Mouse (Mus musculus) hindbrain, postnatal 0 days (tissue): Measurements from ENCODE around the gene Dhrs3. TPM values are rescaled to one million over a fixed set of nuclear protein-coding genes. Genes with fewer than 3 reads are reported as not detected.

ENCODE experiments used
- ATAC-seq: fragments of 200-750 bp; cut with Nextera tagmentation; 2 replicates; pipeline ENCODE4 v1.8.0; 2017; ENCODE audit warnings: mild to moderate bottlenecking, moderate TSS enrichment, moderate library complexity
- DNase-seq: peaks from one replicate; pipeline ENCODE4 v3.0.0-alpha.2; 2015; ENCODE audit warnings: low spot score
- H3K27ac ChIP-seq: fragments of 300-500 bp; sonication (generic); 2 replicates; pipeline ENCODE4 v1.5.1; 2014; ENCODE audit warnings: mild to moderate bottlenecking
- H3K27me3 ChIP-seq: fragments of 300-500 bp; sonication (generic); 2 replicates; pipeline ENCODE4 v1.6.1; 2014; ENCODE audit warnings: low read length, mixed read lengths; ENCODE audit not compliant: insufficient read depth
- H3K36me3 ChIP-seq: fragments of 300-500 bp; sonication (generic); 2 replicates; pipeline ENCODE4 v1.6.1; 2014; ENCODE audit warnings: low read length, mixed read lengths; ENCODE audit not compliant: insufficient read depth
- H3K4me1 ChIP-seq: fragments of 300-500 bp; sonication (generic); 2 replicates; pipeline ENCODE4 v1.6.1; 2014; ENCODE audit warnings: antibody characterized with exemption, low read length, mixed read lengths; ENCODE audit not compliant: insufficient read depth
- H3K4me2 ChIP-seq: fragments of 300-500 bp; sonication (generic); 2 replicates; pipeline ENCODE4 v1.6.1; 2014; ENCODE audit warnings: low read depth, mild to moderate bottlenecking, low read length, moderate library complexity, mixed read lengths
- H3K4me3 ChIP-seq: fragments of 300-500 bp; sonication (generic); 2 replicates; pipeline ENCODE4 v1.5.1; 2014; ENCODE audit warnings: low read length
- H3K9ac ChIP-seq: fragments of 300-500 bp; sonication (generic); replicated peaks from 2 replicates; pipeline ENCODE4 v1.6.1; 2014; ENCODE audit warnings: mild to moderate bottlenecking, low read length, moderate library complexity, mixed read lengths
- H3K9me3 ChIP-seq: fragments of 300-500 bp; sonication (generic); 2 replicates; pipeline ENCODE4 v1.6.1; 2016; ENCODE audit warnings: low read length, mixed read lengths
- CTCF ChIP-seq: IDR thresholded peaks from 2 replicates; pipeline ENCODE4 v1.5.1; 2016; ENCODE audit warnings: antibody characterized with exemption, control low read depth, low read depth
- WGBS: fragments of 180-500 bp; shearing (Covaris S2); extraction: QIAGEN DNeasy Blood & Tissue Kit; methylation state at CpG from one replicate; pipeline ENCODE4 v1.1.7; 2014; 5-methylcytosine and 5-hydroxymethylcytosine counted together
- polyA plus RNA-seq: library from polyadenylated mRNA; unstranded; fragments of >200 nt; fragmentation: Nextera tagmentation; extraction: Ambion mirVana; gene quantifications from 2 replicates; pipeline ENCODE4 v1.2.1, GENCODE M21; 2015
- total RNA-seq: library from RNA; depleted of rRNA; stranded (reverse); fragments of >200 nt; gene quantifications from 2 replicates; pipeline ENCODE4 v1.2.3, GENCODE M21; 2014

The Dhrs3 gene
- total and polyA plus RNA-seq, 2 experiments from 2014 or later, result 40.1 to 51.8 TPM

DNA sequence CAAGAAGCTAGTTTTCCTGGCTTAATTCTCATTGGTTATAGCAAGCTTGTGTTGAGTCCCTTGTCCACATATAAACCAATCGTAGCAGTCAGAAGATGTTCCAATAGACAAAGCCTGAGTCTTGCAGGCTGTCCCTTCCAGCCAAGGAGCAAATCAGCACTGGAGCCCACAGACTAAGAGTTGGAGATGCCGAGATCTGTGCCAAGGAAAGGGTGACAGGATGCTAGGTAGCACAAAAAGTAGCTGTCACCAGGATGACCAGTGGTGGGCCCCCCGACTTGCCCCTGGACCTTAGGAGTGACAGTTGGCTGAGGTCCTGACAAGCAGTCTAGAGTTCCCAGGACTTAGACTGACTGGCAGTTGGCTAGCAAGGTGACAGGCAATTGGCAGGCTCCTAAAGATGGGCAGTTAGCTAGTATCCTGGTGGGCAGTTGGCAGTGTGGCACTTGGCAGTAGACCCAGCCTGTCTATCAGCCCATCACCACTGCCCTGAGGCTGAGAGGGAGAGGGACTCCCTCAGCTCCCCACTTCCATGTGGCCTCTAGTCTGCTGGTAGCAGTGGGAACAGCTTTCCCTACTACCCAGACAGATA is 44.0 kb downstream of the Dhrs3 start:
- H3K36me3 ChIP-seq, result no peaks in the 10 kb centered on the region
- WGBS, result 38% methylated on average over 3 of the region's 3 CpGs
- peak; percentile 28; the same call in 1 of the 2 replicates for TF ChIP-seq CTCF

DNA sequence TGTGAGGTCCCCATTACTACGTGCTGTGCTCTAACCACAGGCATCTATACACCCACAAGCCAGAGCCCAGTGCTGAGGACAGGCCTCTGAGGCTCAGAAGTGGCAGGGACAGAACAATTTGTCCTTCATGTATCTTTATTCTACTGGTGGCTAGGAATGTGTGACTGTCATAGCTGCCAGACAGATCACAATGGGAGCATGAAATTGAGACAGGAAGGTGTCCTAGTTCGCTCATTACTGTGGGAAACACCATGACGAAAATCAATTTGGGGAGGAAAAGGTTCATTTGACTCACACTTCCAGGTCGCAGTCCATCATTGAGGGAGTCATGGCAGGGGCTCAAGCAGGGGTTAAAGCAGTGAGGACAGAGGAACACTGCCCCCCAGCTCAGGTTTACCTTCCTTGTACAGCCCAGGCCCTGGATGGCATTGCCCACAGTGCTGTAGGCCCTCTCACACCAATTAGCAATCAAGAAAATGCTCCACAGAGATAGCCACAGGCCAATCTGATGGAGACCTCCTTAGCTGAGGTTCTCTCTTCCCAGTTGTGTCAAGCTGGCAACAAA is 47.3 kb downstream of the Dhrs3 start:
- DNase-seq (no peak), ATAC-seq (no peak)
- Histone ChIP-seq H3K27ac (no peak overlapping the region), H3K9me3 (no peaks in the 10 kb centered on the region), H3K27me3 (no peaks in the 10 kb centered on the region), H3K36me3 (no peaks in the 10 kb centered on the region), H3K4me3 (no peak overlapping the region), H3K9ac (no peak overlapping the region), H3K4me2 (no peak overlapping the region), H3K4me1 (no peaks in the 10 kb centered on the region)
- no peak for TF ChIP-seq CTCF
- 67% methylated on average over 4 of the region's 4 CpGs for WGBS

More for the DNA sequence above, 44.0 kb downstream of the Dhrs3 start:
- H3K9ac ChIP-seq, result no peak overlapping the region
- DNase-seq, result peak; percentile 77
- peak; percentile 96 for ATAC-seq
- no peak overlapping the region for H3K4me2 ChIP-seq
- no peak overlapping the region for H3K4me3 ChIP-seq
- no peaks in the 10 kb centered on the region for H3K9me3 ChIP-seq
- H3K4me1 ChIP-seq, result no peaks in the 10 kb centered on the region
- H3K27me3 ChIP-seq, result no peaks in the 10 kb centered on the region
- no peak overlapping the region for H3K27ac ChIP-seq

DNA sequence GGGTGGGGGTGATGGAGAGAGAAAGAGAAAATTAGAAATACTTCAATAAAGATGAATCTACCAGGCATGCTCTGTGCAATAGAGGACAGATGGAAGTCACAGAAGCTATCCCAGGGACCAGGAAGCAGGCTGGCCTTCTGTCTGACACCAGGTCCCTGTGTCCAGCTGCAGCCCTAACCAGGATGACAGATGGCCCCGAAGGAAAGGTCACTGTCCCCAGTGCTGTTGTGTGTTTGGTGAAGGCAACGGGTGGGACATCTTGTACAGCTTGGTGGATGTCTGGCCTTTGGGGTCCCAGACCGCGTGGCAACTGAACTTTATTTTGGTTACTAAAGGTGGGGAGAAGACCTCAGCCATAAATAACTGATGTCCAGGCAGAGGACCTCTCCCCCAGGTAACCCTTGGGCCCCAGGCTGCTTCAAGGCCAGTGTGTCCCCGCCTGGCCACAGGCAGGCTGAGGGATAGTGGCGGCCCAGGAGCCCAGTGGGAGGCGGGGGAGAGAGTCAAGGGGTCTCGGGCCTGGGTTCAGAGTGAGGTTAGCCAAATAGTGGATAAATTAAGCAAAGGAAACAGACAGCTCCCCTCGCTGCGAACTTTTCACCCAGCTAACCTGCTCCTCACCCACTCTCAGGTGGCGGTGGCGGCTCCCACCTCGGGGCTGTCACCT is 48.3 kb downstream of the Dhrs3 start:
- 84% methylated on average over 13 of the region's 13 CpGs for WGBS
- Histone ChIP-seq H3K9ac (no peak overlapping the region), H3K36me3 (no peaks in the 10 kb centered on the region), H3K4me2 (no peak overlapping the region), H3K4me1 (no peaks in the 10 kb centered on the region), H3K4me3 (no peak overlapping the region), H3K27me3 (no peaks in the 10 kb centered on the region), H3K27ac (no peak overlapping the region), H3K9me3 (no peaks in the 10 kb centered on the region)
- no peak for DNase-seq
- no peak for TF ChIP-seq CTCF
- ATAC-seq, result no peak

DNA sequence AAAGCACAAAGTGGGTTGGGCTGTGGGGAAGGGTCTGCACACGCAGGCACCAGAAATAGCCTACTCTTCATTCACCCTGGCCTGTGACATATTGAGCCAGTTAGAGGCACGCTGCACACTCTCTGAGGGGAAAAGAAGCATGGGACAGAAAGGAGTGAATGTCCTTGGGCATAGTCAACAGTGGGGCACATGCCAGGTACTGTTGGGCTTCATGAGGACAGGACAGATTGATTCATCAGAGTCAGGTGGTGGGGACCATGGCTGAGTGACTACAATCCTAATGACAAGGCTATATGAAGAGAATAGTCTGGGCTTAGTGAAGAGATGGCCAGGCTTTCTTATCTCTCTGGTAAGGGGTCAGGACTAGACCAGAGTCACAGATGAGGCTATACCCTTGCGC is 49.8 kb downstream of the Dhrs3 start:
- DNase-seq, result no peak
- no peak for TF ChIP-seq CTCF
- Histone ChIP-seq H3K4me1 (no peaks in the 10 kb centered on the region), H3K9me3 (no peaks in the 10 kb centered on the region), H3K27ac (no peak overlapping the region), H3K27me3 (no peaks in the 10 kb centered on the region), H3K4me2 (no peak overlapping the region), H3K36me3 (no peaks in the 10 kb centered on the region), H3K9ac (no peak overlapping the region), H3K4me3 (no peak overlapping the region)
- 92% methylated on average over 3 of the region's 3 CpGs for WGBS
- no peak for ATAC-seq

DNA sequence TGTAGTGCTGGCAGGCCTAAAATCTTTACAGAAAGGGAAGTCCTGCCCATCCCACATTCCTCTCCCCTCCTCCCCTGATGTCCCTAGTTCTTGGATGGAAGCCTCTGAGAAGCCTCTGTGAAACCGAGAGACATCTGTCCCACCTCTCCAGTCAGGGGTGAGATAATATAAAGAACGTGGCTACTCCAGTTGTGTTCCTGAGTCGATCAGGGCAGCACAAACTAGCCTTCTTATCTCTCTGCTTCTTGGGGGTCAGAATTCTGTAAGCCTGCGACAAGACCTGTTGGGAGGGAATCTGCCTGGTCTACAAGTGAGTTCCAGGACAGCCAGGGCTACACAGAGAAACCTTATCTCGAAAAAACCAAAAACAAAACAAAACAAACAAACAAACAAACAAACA is 50.6 kb downstream of the Dhrs3 start:
- DNase-seq, result no peak
- no peak overlapping the region for H3K9ac ChIP-seq
- H3K9me3 ChIP-seq, result no peaks in the 10 kb centered on the region
- 85% methylated on average over 5 of the region's 5 CpGs for WGBS
- ATAC-seq, result no peak
- no peak overlapping the region for H3K4me3 ChIP-seq
- H3K27me3 ChIP-seq, result no peaks in the 10 kb centered on the region
- no peaks in the 10 kb centered on the region for H3K36me3 ChIP-seq
- H3K4me1 ChIP-seq, result no peaks in the 10 kb centered on the region
- no peak overlapping the region for H3K4me2 ChIP-seq
- no peak overlapping the region for H3K27ac ChIP-seq
- TF ChIP-seq CTCF, result no peak

DNA sequence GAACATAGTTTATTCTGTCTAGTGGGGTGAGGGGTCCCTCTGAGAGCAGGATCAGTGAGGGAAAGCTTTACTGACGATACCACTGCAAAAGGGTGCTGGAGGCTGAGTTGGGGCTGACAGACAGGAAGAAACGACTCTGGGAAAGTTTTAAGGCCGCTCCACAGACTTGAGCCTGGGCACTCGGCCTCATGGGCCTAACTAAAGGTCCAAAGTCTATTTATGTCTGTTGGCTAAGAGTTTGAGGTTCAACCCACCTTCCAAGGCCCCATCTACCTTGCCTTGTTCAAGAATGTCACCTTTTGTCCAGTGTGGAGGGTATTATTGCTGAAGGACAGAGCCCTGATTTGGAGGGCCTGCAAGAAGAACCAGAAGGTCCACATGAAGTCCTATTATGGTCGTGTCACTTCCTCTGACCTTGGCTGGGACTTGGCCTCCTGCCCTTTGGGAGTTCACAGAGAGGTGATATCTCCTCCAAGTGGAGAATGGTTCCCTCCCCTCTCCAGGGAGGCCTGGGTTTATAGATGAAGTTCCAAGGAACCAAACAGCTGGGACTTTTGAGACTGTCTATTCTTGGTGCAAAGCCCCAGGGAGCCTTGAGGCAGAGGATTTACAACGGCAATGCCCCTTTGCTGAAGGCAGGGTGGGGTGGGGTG is 55.2 kb downstream of the Dhrs3 start:
- H3K4me3 ChIP-seq, result no peak overlapping the region
- no peaks in the 10 kb centered on the region for H3K9me3 ChIP-seq
- TF ChIP-seq CTCF, result no peak
- H3K4me1 ChIP-seq, result 0 out of 2 replicates have a peak, but pooled peaks cover 4% of the 10 kb centered on the region
- no peaks in the 10 kb centered on the region for H3K27me3 ChIP-seq
- no peak overlapping the region for H3K9ac ChIP-seq
- no peak overlapping the region for H3K4me2 ChIP-seq
- DNase-seq, result no peak
- H3K27ac ChIP-seq, result no peak overlapping the region
- no peaks in the 10 kb centered on the region for H3K36me3 ChIP-seq
- WGBS, result 66% methylated on average over 6 of the region's 6 CpGs
- ATAC-seq, result no peak
